Mouse (Mus musculus): ENCODE data around the gene Tmem158.
A peak's percentile ranks its signal among the peaks of the same experiment; 100 is the strongest.

Gene Tmem158

GRCm38 (mm10) chr9:123243988-123244387 lies 16.6 kb downstream of the Tmem158 start:
- no peak for DNase-seq

GRCm38 (mm10) chr9:123241191-123241590 lies 19.4 kb downstream of the Tmem158 start:
- DNase-seq, result no peak

GRCm38 (mm10) chr9:123240751-123241150 lies 19.8 kb downstream of the Tmem158 start:
- DNase-seq, result no peak

- no peak for DNase-seq
These were observed 20.3 kb downstream of the Tmem158 start for GRCm38 (mm10) chr9:123240271-123240670.

- no peak for DNase-seq
These were observed 20.9 kb downstream of the Tmem158 start for GRCm38 (mm10) chr9:123239651-123240050.

GRCm38 (mm10) chr9:123238256-123239045 lies 22.1 kb downstream of the Tmem158 start:
- DNase-seq, result no peak

GRCm38 (mm10) chr9:123237739-123238138 lies 22.8 kb downstream of the Tmem158 start:
- peak; percentile 34 to 71 for DNase-seq

- no peak for DNase-seq
These were observed 24.9 kb downstream of the Tmem158 start for GRCm38 (mm10) chr9:123235621-123236020.

GRCm38 (mm10) chr9:123229826-123230225 lies 30.7 kb downstream of the Tmem158 start:
- no peak for DNase-seq

GRCm38 (mm10) chr9:123228671-123229070 lies 31.9 kb downstream of the Tmem158 start:
- DNase-seq, result no peak

- DNase-seq, result no peak
These were observed 33.3 kb downstream of the Tmem158 start for GRCm38 (mm10) chr9:123227106-123227750.

- peak; percentile 11 to 48 for DNase-seq
These were observed 35.6 kb downstream of the Tmem158 start for GRCm38 (mm10) chr9:123224863-123225431.

- no peak for DNase-seq
These were observed 40.7 kb downstream of the Tmem158 start for GRCm38 (mm10) chr9:123219826-123220225.

- DNase-seq, result peak; percentile 62 to 70
These were observed 44.7 kb downstream of the Tmem158 start, which contains the start of gene Cdcp1 for GRCm38 (mm10) chr9:123215621-123216440. Cdcp1 (minus strand) TSS chr9:123216038.

- DNase-seq, result peak in 1 of 2 experiments; percentile 25
These were observed 47.2 kb downstream of the Tmem158 start for GRCm38 (mm10) chr9:123213371-123213770.
